Mouse (Mus musculus) gonadal fat pad, adult 2 months (tissue): ENCODE measurements around the gene Sp6. TPM values are rescaled to one million over a fixed set of nuclear protein-coding genes. Genes with fewer than 3 reads are reported as not detected.

Experiments used
- DNase-seq: peaks from one replicate; pipeline ENCODE4 v3.0.0-alpha.2; 2012; ENCODE audit warnings: low read depth
- polyA plus RNA-seq: library from polyadenylated mRNA; depleted of rRNA; stranded (reverse); fragments of >200 nt; gene quantifications from 2 replicates; pipeline ENCODE4 v1.2.3, GENCODE M21; 2012; rRNA removed

Gene Sp6
- 1.5 and 2.2 TPM in 2 replicates for polyA plus RNA-seq

DNA sequence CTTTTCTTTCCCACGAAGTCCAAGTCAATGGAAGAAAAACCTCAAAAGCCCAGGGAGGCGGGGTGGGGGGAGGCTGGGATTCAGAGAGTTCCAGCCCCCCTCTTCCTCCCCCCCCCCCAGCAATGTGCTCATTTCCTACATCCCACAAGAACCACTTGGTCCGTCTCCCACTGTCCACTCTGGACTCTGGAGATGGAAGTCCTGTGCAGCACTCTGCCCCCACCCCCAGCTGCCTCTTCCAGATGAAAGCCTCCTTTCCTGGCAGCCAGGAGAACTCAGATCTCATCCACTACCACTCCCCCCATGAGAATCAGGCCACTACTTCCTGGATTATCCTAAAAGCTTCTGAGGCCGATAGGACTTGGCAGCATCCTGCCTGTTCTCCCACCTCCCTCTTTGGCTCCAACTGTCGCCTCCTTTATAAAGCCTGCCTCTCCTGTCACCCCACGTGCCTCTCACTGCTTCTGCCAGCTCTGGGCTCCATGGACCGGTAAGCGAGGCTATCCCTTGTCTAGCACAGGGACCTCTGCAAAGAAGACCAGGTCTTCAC lies at the start of gene Sp6:
Sp6 (plus strand) TSS at position 274 of the 550 bp plus-strand sequence.
- no peak for DNase-seq

DNA sequence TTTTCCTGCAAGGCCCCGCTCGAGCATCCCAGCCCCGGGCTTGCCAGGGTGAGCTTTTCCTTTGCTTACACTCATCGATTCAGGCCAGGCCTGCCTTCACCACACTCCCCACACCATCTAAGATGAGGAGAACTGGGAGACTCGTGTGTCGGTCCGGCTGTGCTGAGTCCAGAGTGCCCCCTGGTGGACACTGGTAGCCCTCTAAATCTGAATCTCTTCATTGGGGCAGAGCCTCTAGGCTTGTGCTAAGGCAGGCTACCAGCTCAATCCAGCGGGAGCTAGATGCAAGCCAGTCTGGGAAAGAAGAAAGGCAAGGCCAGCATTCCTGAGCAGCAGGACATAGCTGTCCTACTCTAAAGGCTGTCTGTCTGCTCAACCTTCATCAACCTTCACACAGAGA lies 49.6 kb upstream of the Sp6 start:
- no peak for DNase-seq

DNA sequence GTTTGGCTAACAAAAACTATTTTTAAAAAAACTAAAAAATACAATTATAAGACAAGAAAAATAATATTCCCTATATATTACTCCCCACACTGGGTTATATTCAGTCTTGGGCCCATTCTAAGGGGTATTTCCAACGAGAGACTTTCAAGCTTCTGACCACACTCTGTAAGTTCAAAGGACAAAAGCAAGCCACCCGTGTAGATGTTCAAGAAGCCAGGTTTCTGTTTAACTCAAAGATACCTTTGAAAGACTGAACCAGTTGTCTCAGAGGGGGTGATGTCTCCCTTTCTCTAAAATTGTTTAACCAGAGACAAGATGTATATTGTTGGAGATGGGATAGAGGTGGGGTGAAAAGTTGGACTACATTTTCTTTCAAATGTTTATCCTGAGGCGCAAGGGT lies 47.0 kb upstream of the Sp6 start:
- no peak for DNase-seq

DNA sequence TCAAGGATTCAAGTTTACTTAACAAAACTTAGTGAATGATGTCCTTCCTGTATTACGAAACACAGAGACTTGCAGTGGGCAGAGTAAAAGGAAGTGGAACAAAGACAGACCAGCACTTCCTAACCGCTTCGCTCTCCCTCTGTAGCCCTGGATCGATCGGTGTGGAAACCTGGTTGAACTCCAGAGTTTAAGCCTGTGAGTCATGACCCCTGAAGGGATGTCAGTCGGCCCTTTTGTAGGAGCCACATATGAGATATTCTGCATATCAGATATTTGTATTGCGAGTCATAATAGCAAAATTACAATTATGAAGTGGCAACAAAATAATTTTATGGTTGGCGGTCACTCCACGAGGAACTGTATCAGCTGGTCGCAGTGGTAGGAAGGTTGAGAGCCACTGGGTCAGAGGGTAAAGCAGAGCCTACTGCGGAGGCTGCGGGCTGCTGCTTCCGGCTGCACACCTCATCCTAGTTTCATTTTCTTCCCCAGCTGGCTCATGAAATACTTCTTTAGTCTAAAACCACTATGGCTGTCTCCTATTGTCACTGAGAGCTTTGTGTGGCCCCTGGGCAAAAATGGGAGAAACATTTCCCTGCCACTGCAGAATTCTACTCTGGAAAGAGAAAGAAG lies 46.2 kb upstream of the Sp6 start:
- no peak for DNase-seq

DNA sequence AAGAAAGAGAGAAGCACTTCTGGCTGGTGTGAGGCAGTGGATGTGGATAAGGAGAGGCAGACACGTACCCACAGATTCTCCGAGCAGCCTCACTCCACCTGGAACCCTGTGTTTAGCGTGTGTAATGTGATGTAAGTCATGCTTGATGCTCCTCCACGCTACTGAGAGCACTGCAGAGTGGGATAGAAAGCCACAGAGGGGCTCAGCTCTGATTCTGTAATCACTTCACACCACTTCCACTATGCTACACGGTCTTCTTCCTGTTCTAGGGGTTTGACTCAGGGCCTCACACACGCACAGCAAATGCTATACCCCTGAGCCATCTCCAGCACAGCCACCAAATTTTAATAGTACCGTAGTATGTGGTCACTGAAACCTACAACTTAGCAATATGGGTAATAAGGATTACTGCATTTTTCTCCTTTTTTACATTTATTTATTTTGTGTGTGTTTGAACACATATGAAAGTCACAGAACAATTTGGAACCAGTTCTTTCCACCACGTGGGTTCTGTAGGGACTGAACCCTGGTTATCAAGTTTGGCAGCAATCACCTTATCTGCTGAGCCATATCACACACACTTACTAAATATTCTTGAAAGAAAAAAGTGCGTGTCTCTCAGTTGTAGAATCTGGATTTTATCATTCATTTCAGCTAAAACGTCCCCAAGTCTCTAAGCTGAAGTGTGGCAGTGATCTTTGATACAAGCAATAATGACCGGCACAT lies 45.5 kb upstream of the Sp6 start:
- no peak for DNase-seq

DNA sequence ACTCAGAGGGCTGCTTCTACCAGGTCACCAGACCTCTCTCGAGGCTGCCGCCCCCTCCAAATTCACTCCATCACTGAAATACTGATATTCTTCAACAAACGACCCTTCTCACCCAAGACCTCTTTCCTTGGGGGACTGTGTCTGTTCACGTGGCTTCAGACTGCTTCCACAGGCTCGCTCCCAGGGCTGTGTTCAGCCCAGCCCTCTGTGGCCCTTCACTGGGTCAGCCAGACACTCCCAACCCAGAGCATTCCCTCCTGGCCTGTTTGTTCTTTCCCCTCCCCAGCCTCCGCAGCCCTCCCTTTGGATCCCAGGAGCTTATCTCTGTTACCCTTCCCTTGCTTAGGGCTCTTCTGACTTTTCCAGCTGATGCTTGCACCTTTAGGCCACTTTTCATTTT lies 44.7 kb upstream of the Sp6 start:
- no peak for DNase-seq

DNA sequence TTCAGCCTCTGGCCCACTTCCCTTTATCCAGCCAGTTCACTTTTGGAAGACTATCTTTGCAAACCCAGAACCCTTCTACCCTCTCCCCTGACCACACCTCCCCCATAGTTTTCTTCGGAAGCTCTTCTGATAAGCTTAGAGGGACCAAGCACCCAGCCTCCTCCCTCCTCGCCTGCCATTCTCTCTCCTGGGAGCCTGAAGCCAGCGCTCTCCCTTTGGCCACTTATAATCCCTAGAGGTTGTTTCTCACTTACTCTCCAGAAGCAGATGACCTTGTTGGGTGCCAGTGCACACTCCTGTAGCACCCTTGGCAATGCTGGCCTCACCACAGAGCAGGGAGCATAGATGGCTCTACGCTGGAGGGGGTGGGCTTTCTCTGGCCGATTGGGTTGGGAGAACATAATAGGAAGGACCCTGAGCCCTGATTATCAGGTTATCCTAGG lies 43.9 kb upstream of the Sp6 start:
- DNase-seq, result no peak

DNA sequence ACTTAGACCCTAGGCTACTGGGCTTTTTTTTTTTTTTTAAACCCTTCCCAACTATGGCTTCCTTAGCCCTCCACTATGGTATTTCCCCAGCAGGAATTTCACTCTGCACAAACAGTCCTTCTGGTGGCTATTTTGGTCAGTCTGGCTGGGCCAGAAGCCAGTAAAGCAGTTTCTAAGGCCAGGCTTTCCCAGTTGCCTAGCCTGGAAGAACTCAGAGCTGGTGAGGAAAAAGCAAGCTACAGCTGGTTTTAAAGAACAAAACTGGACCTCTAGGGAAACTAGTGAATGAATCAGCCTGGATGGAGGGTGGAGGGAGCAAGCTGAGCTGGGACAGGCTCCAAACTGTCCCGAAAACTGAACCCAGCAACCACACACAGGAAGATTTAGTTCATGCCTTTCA lies 43.4 kb upstream of the Sp6 start:
- no peak for DNase-seq

DNA sequence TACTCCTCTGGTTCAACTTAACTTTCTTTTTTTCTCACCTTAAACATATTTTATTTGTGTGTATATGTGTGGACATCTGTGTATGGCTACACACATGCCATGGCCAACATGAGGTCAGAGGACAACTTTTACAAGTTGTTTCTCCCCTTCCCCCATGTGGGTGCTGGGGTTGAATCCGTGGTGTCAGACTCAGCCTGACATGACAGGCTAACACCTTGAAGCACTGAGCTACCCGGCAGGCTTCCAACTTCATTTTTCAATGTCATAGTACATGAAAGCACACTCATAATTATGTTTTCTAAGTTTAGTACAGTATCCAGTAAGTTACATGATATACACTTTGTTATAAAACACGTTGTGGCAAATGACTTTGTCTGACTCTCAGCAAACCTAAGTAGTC lies 42.9 kb upstream of the Sp6 start:
- no peak for DNase-seq

DNA sequence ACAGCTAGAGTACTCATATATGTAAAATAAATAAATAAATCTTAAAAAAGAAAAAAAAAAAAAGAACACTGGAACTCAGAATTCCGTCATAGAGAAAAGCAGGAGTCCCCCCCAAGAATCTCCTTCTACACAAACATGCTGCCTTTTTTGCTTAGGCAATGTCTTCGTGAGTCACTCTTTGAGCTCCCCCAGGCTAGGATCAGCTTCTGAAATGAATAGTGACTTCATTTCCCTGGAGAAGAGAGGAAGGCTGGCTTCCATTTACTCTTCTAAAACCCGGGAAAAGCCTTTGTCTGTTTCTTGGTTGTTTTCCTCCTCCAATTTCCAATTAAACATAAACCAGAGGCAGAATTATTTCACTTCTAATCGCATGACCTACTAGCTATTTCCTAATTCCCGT lies 40.3 kb upstream of the Sp6 start:
- no peak for DNase-seq

DNA sequence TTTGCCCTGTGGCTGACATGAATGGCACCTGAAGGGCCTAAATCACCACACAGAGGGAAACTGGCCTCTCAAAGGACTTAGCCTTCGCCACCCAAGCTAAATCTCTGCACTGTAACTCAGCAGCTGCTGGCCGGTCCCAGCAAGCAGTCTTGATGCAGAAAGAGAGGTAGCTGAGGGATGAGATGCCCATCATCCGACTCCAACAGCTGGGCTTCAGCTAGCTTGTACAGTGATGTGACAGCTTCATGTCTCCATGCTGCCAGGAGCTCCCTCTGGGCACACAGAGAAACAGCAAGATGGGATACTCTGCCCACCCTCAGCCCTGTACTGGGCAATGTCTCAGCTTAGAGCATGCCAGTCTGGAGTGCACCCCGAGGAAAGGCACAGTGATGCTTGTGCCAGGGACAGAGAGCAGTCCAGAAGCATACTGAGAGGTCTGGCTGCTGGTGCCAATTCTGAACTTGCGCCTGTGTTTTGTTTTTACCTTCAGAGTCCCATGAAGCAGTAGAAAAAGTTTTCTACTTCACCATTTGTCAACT lies 39.7 kb upstream of the Sp6 start:
- DNase-seq, result no peak

DNA sequence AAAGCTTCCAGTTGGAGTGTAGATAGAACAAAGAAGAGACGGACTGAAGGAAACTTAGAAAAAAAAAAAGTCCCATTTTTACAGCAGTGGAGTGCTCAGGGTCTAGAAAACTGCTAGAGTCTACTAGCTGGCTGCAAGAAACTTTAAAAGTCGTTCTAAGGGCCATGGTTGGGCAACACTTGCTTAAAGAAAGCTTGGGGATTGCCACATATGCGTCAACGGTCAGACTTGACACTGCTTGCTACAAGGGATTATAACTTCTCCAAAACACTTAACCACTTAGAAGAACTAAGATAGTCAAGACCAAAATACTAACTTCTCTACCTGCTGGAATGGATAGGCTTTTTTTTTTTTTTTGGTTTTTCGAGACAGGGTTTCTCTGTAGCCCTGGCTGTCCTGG lies 38.4 kb upstream of the Sp6 start:
- DNase-seq, result peak; percentile 84

DNA sequence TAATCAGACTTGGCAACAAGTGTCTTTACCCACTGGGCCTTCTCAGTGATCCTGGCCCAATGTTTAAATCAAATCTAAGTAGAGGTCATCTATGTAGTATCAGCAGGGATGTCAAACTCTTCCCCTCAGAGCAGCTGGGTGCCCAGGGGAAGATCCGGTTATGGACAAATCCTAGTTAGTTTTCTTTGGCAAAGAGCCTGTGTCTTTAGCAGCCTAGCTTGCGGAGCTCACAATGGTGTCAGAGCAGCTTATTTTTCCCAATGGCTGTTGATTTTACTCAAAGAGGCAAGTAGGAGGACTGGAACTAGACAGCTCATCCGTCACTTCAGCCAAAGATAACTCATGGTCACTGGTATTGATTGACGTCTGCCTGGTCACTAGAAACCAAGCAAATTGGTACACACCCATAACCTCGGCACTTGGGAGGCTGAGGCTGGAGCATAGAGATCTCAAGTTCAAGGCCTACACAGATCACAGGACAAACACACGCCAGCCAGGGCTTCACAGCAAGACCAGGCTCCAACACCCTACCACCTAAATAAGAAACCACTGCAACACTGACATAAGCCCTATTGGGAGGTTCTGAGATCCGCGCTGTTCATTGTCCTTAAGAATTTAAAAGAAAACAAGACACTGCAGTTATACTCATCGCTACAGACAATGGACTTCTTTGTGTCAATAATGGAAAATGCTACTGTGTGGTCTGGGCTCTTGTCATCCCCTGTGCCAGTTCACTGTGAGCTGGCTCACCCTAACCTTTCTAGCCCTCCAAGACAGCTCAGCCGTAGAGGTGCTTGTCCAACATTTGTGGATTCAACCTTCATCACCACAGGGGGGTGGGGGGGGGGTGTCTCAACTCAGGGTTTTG lies 37.4 kb upstream of the Sp6 start:
- peak; percentile 98 for DNase-seq

DNA sequence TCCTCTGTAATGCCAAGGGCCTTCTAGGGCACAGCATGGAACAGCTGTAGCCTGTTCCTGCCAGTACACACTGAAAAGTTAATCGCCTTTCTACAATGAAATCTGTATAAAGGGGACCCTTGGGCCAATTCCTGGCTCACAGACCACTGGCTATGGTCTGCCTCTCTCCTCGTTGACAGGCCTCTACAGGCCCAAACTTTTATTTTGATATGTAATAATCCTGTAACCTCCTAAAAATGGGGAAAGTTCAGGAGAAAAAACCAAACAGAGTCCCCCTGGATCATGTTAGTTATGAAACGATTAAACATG lies 36.9 kb upstream of the Sp6 start:
- DNase-seq, result no peak

DNA sequence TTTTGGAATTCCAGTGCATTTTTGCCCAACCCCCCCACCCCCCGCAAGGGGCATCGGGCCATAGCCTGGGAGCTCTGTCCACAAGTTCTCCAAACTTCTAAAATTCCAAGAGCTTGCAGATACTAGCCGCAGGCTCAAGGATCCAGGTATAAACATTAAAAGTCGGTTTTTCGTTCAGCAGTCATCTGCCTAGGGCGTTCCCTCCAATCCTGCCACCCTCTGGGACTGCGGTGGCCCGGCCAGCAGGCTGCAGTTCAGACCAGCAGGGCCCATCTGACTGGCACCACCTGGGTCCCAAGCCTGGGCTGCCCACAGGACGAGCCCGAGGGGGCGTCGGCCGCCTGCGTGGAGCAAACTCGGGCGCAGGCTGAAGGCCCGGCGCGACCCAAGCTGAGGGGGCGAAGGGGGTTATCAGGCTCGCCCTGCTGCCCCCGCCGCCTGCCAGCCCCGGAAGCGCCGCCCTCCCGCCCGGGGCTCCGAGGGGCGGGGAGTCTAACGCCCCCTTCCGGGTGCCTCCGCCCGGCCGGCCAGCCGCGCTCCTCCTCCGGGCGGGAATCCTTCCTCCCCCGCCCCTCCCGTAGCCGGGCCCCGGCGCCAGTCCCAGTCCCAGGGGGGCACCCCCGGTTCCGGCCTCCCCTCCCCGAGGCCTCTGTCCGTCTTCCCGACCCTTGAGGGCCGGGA lies 36.1 kb upstream of the Sp6 start:
- DNase-seq, result no peak

DNA sequence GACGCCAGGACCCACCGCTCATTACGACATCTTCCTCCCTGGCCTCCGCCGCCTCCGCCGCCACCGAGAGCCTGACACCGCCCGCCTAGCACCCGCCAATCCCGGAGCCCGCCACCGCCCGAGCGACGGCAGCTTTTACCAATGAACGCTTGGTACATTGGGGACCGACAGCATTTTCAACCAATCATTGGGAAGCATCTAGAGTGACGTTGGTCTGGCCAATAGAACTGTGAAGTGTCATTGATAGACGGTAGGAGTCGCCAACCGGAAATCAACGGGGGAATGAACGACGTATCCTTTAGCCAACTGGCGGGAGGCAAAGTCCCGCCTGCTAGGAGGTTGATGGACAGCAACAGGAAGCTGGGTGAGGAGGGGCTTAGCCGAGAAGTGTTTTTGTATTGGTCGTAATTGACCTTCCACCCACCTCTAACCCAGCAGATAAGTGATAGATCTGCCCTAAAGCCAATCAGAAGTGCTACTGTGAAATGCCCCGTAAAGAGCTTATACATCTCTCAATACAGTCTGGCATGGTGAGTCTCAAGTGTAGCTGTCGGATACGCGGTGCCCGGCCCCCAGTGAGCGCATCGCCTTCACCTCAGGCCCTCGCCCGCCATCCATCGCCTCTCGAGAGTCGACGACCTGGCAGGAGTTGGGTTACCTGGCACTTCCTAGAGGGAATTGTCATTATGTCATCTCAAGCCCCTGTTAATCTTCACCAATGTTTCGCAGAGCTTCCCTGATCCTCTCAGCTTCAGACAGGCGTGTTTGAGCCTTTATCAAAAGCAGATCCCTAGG lies 35.4 kb upstream of the Sp6 start:
- DNase-seq, result peak; percentile 100

DNA sequence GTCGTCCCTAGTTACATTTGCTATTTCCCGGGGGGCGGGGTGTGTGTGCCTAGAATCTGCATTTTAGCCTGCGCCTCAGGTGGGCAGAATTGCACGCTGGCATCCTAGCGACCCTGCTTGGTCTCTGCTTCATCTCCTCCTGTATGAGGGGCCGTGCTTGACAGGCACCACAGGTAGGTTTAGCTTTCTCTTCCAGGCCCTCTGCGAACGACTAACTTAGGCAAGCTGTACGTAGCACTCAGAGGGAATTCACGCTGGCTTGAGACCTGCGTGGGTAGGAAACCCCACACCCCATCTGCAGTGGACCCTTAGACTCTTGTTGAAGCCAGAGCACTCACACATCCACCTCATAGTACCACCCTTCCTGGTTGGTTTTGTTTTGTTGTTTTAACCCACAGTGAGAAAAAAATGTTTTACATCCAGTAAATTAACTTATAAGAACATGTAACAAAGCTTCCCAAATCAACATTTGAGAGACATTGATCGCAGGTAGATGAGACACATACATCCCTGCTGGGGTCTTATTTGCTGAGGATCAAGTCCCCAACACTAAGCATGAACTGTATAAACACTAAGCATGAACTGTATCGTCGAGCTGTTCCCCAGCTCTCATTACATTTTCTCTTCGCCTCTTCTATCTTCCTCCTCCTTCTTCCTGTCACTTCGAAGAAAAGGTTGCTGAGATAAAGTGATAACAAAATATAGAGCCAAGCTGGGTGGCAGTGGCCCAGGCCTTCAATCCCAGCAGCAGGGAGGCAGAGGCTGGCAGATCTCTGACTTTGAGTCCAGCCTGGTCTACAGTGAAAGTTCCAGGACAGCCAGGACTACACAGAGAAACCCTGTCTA lies 34.6 kb upstream of the Sp6 start:
- no peak for DNase-seq

DNA sequence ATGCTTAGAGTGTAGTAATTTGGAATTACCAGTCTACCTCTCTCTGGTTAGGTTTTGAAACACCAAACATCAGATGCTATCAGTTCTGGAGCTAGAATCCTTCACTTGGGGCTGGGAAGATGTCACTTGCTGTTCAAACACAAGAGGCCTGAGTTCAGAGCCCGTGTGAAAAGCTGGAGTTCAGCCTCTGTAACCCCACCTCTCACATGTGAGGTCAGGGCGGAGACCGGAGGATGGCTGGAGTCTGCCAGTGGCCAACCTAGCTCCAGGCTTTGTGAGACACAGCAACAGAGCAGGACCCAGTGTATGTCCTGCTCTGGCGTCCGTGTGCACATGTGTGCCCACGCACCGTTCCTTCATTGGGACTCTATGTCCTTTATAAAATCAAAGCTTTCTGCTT lies 33.9 kb upstream of the Sp6 start:
- DNase-seq, result no peak

DNA sequence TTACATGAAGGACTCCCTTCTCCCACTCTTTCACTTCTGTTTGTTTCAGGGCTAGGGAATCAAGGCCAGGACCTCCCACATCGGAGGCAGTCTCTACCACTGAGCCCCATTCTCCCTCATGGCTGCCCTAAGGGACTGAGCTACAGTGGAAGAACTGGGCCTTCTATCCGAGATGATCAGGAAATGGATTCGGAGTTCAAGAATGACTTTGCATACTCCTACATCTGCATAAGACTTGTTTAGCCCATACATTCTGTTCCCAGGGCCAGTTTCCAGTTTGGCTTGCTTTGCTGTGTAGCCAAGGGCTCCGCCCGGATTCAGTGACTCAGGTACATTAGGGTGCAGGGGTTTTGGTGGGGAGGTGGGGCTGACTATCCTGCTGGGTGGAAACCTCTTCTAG lies 33.2 kb upstream of the Sp6 start:
- no peak for DNase-seq

DNA sequence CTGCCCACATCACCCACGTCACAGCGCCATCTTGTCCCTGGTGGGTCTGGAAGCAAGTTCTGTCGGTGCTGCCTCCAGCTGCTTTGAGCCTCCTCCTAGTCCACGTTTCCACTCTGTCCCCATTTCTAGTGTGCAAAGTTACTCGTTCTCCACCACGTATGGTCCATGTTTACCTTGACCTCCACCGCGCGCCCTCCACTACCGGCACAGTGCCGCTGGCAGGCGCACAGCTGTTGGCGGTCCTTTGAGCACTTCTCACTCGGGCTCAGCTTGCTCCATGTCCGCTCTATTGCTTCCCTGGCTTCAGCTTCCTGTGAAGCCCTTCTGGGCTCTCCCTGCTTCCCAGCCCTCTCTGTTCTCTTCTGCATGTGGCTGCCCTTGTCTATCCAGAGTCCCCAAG lies 31.7 kb upstream of the Sp6 start:
- no peak for DNase-seq
